Mouse (Mus musculus): ENCODE data around the gene Git1. TPM values are rescaled to one million over a fixed set of nuclear protein-coding genes. Genes with fewer than 3 reads are reported as not detected.

The Git1 gene
- polyA plus RNA-seq, 1 experiment from 2014 or later, result 16.3 TPM

GRCm38 (mm10) chr11:77488771-77489581 lies 4.4 kb upstream of the Git1 start:
- 2% methylated on average over 44 of the region's 55 CpGs for WGBS

GRCm38 (mm10) chr11:77489591-77490235 lies 3.6 kb upstream of the Git1 start, which contains the start of gene Ankrd13b:
Gene Ankrd13b (minus strand): TSS chr11:77489678.
- Histone ChIP-seq H3K4me1 (ENCODE audit: control insufficient read depth, insufficient read depth, low read length) (peaks cover 63% of the 10 kb centered on the region), H3K36me3 (ENCODE audit: control insufficient read depth, insufficient read depth, low read length) (no peaks in the 10 kb centered on the region), H3K27ac (ENCODE audit: low read depth, low read length) (peak within 1 kb of the TSS; percentile 94), H3K4me2 (ENCODE audit: low read length) (peak within 1 kb of the TSS; percentile 94), H3K27me3 (replicated peaks; ENCODE audit: control insufficient read depth, insufficient read depth, low read length) (no peaks in the 10 kb centered on the region), H3K4me3 (ENCODE audit: low read depth, low read length) (peak within 1 kb of the TSS; percentile 92), H3K9ac (ENCODE audit: low read length) (peak within 1 kb of the TSS; percentile 98), H3K9me3 (replicated peaks; ENCODE audit: control insufficient read depth, low read length) (no peaks in the 10 kb centered on the region)
- peak; percentile 90 for DNase-seq (ENCODE audit: low spot score)
- ATAC-seq, result peak; percentile 60
- WGBS, result 0% methylated on average over 32 of the region's 87 CpGs

More at GRCm38 (mm10) chr11:77488771-77489581, 4.4 kb upstream of the Git1 start:
- H3K27me3 ChIP-seq (replicated peaks; ENCODE audit: control insufficient read depth, insufficient read depth, low read length), result no peaks in the 10 kb centered on the region
- H3K27ac ChIP-seq (ENCODE audit: low read depth, low read length), result peak overlapping the region; percentile 94
- DNase-seq (ENCODE audit: low spot score) (peak; percentile 58), ATAC-seq (no peak)
- H3K4me1 ChIP-seq (ENCODE audit: control insufficient read depth, insufficient read depth, low read length), result peaks cover 61% of the 10 kb centered on the region
- H3K36me3 ChIP-seq (ENCODE audit: control insufficient read depth, insufficient read depth, low read length), result no peaks in the 10 kb centered on the region
- peak overlapping the region; percentile 92 for H3K4me3 ChIP-seq (ENCODE audit: low read depth, low read length)
- peak overlapping the region; percentile 94 for H3K4me2 ChIP-seq (ENCODE audit: low read length)
- no peaks in the 10 kb centered on the region for H3K9me3 ChIP-seq (replicated peaks; ENCODE audit: control insufficient read depth, low read length)
- peak overlapping the region; percentile 98 for H3K9ac ChIP-seq (ENCODE audit: low read length)

- Histone ChIP-seq H3K9me3 (replicated peaks; ENCODE audit: control insufficient read depth, low read length) (no peaks in the 10 kb centered on the region), H3K27ac (ENCODE audit: low read depth, low read length) (peak overlapping the region; percentile 91; the same call in 1 of the 2 replicates), H3K36me3 (ENCODE audit: control insufficient read depth, insufficient read depth, low read length) (no peaks in the 10 kb centered on the region), H3K4me2 (ENCODE audit: low read length) (peak overlapping the region; percentile 94), H3K4me3 (ENCODE audit: low read depth, low read length) (peak overlapping the region; percentile 92), H3K9ac (ENCODE audit: low read length) (peak overlapping the region; percentile 98; the same call in 1 of the 2 replicates), H3K4me1 (ENCODE audit: control insufficient read depth, insufficient read depth, low read length) (peaks cover 63% of the 10 kb centered on the region), H3K27me3 (replicated peaks; ENCODE audit: control insufficient read depth, insufficient read depth, low read length) (no peaks in the 10 kb centered on the region)
- WGBS, result 71% methylated on average over 6 of the region's 6 CpGs
- no peak for DNase-seq (ENCODE audit: low spot score)
- ATAC-seq, result no peak
These were observed 2.9 kb upstream of the Git1 start for GRCm38 (mm10) chr11:77490451-77490850.

- DNase-seq (ENCODE audit: low spot score), result peak; percentile 97
- H3K36me3 ChIP-seq (ENCODE audit: control insufficient read depth, insufficient read depth, low read length), result no peaks in the 10 kb centered on the region
- WGBS, result under 1% methylated on average over 13 of the region's 13 CpGs
- peak; percentile 78 for ATAC-seq
- peak overlapping the region; percentile 92 for H3K4me3 ChIP-seq (ENCODE audit: low read depth, low read length)
- peaks cover 60% of the 10 kb centered on the region for H3K4me1 ChIP-seq (ENCODE audit: control insufficient read depth, insufficient read depth, low read length)
- H3K27me3 ChIP-seq (replicated peaks; ENCODE audit: control insufficient read depth, insufficient read depth, low read length), result no peaks in the 10 kb centered on the region
- H3K4me2 ChIP-seq (ENCODE audit: low read length), result peak overlapping the region; percentile 94
- H3K9ac ChIP-seq (ENCODE audit: low read length), result peak overlapping the region; percentile 96; the same call in 1 of the 2 replicates
- no peaks in the 10 kb centered on the region for H3K9me3 ChIP-seq (replicated peaks; ENCODE audit: control insufficient read depth, low read length)
- H3K27ac ChIP-seq (ENCODE audit: low read depth, low read length), result peak overlapping the region; percentile 91
These were observed 2.2 kb upstream of the Git1 start for GRCm38 (mm10) chr11:77491123-77491501.

- ATAC-seq (peak; percentile 65), DNase-seq (ENCODE audit: low spot score) (no peak)
- no peaks in the 10 kb centered on the region for H3K9me3 ChIP-seq (replicated peaks; ENCODE audit: control insufficient read depth, low read length)
- peak overlapping the region; percentile 94 for H3K4me2 ChIP-seq (ENCODE audit: low read length)
- peak overlapping the region; percentile 92 for H3K4me3 ChIP-seq (ENCODE audit: low read depth, low read length)
- H3K27ac ChIP-seq (ENCODE audit: low read depth, low read length), result peak overlapping the region; percentile 91
- H3K36me3 ChIP-seq (ENCODE audit: control insufficient read depth, insufficient read depth, low read length), result no peaks in the 10 kb centered on the region
- H3K9ac ChIP-seq (ENCODE audit: low read length), result peak overlapping the region; percentile 96
- WGBS, result 0% methylated on average over 23 of the region's 23 CpGs
- peaks cover 54% of the 10 kb centered on the region for H3K4me1 ChIP-seq (ENCODE audit: control insufficient read depth, insufficient read depth, low read length)
- H3K27me3 ChIP-seq (replicated peaks; ENCODE audit: control insufficient read depth, insufficient read depth, low read length), result no peaks in the 10 kb centered on the region
These were observed 1.7 kb upstream of the Git1 start for GRCm38 (mm10) chr11:77491502-77492291.

GRCm38 (mm10) chr11:77492311-77492871 lies 971 bp upstream of the Git1 start:
- ATAC-seq (no peak), DNase-seq (ENCODE audit: low spot score) (peak; percentile 46)
- WGBS, result 3% methylated on average over 18 of the region's 18 CpGs
- H3K4me3 ChIP-seq (ENCODE audit: low read depth, low read length), result peak overlapping the region; percentile 92
- peaks cover 47% of the 10 kb centered on the region for H3K4me1 ChIP-seq (ENCODE audit: control insufficient read depth, insufficient read depth, low read length)
- no peaks in the 10 kb centered on the region for H3K27me3 ChIP-seq (replicated peaks; ENCODE audit: control insufficient read depth, insufficient read depth, low read length)
- H3K9me3 ChIP-seq (replicated peaks; ENCODE audit: control insufficient read depth, low read length), result no peaks in the 10 kb centered on the region
- H3K9ac ChIP-seq (ENCODE audit: low read length), result peak overlapping the region; percentile 96
- H3K4me2 ChIP-seq (ENCODE audit: low read length), result peak overlapping the region; percentile 94
- H3K36me3 ChIP-seq (ENCODE audit: control insufficient read depth, insufficient read depth, low read length), result no peaks in the 10 kb centered on the region
- H3K27ac ChIP-seq (ENCODE audit: low read depth, low read length), result peak overlapping the region; percentile 91

- Histone ChIP-seq H3K27ac (ENCODE audit: low read depth, low read length) (peak overlapping the region; percentile 91), H3K4me2 (ENCODE audit: low read length) (peak overlapping the region; percentile 94), H3K27me3 (replicated peaks; ENCODE audit: control insufficient read depth, insufficient read depth, low read length) (no peaks in the 10 kb centered on the region), H3K9me3 (replicated peaks; ENCODE audit: control insufficient read depth, low read length) (no peaks in the 10 kb centered on the region), H3K36me3 (ENCODE audit: control insufficient read depth, insufficient read depth, low read length) (no peaks in the 10 kb centered on the region), H3K4me1 (ENCODE audit: control insufficient read depth, insufficient read depth, low read length) (peaks cover 42% of the 10 kb centered on the region), H3K4me3 (ENCODE audit: low read depth, low read length) (peak overlapping the region; percentile 92), H3K9ac (ENCODE audit: low read length) (peak overlapping the region; percentile 96)
- under 1% methylated on average over 28 of the region's 32 CpGs for WGBS
- ATAC-seq (peak; percentile 69), DNase-seq (ENCODE audit: low spot score) (peak; percentile 97)
These were observed 440 bp upstream of the Git1 start for GRCm38 (mm10) chr11:77492911-77493332.

- no peaks in the 10 kb centered on the region for H3K9me3 ChIP-seq (replicated peaks; ENCODE audit: control insufficient read depth, low read length)
- peaks cover 12% of the 10 kb centered on the region for H3K36me3 ChIP-seq (ENCODE audit: control insufficient read depth, insufficient read depth, low read length)
- DNase-seq (ENCODE audit: low spot score) (no peak), ATAC-seq (no peak)
- H3K4me3 ChIP-seq (ENCODE audit: low read depth, low read length), result peak overlapping the region; percentile 88
- H3K4me1 ChIP-seq (ENCODE audit: control insufficient read depth, insufficient read depth, low read length), result peaks cover 36% of the 10 kb centered on the region
- H3K27ac ChIP-seq (ENCODE audit: low read depth, low read length), result no peak overlapping the region
- peak overlapping the region; percentile 94 for H3K4me2 ChIP-seq (ENCODE audit: low read length)
- no peaks in the 10 kb centered on the region for H3K27me3 ChIP-seq (replicated peaks; ENCODE audit: control insufficient read depth, insufficient read depth, low read length)
- peak overlapping the region; percentile 96 for H3K9ac ChIP-seq (ENCODE audit: low read length)
- 27% methylated on average over 4 of the region's 4 CpGs for WGBS
These were observed 948 bp downstream of the Git1 start for GRCm38 (mm10) chr11:77494344-77494676.

Measured in forebrain, embryonic 14.5 days (tissue).